Mouse (Mus musculus): ENCODE measurements at regions not wholly inside any gene's neighbourhood (a gene's known extent, or its start where the extent isn't known, plus 50 kb on each side); places are given as distances from the start of the nearest gene placed in this dataset.

GRCm38 (mm10) chr7:117734994-117735698 is 354.4 kb downstream of the Xylt1 start:
- no peak for DNase-seq (ENCODE audit: low read depth, low spot score)

GRCm38 (mm10) chr7:117729067-117729466 is 348.3 kb downstream of the Xylt1 start:
- no peak for DNase-seq (ENCODE audit: low read depth, low spot score)
